Mouse (Mus musculus) intestine, postnatal 0 days (tissue): ENCODE measurements at regions not wholly inside any gene's neighbourhood (a gene's known extent, or its start where the extent isn't known, plus 50 kb on each side); places are given as distances from the start of the nearest gene placed in this dataset.
A peak's percentile ranks its signal among the peaks of the same experiment; 100 is the strongest.

Experiments used
- ATAC-seq: fragments of 200-750 bp; cut with Nextera tagmentation; 2 replicates; pipeline ENCODE4 v1.8.0; 2017; ENCODE audit warnings: mild to moderate bottlenecking, moderate TSS enrichment, moderate library complexity
- H3K27ac ChIP-seq: fragments of 300-500 bp; sonication (generic); 2 replicates; pipeline ENCODE4 v1.5.1; 2014; ENCODE audit warnings: mild to moderate bottlenecking, low read depth, low read length, moderate library complexity
- H3K27me3 ChIP-seq: fragments of 300-500 bp; sonication (generic); replicated peaks from 2 replicates; pipeline ENCODE4 v1.6.1; 2014; ENCODE audit warnings: low read length, mixed read lengths; ENCODE audit not compliant: control insufficient read depth, insufficient read depth
- H3K36me3 ChIP-seq: fragments of 300-500 bp; sonication (generic); 2 replicates; pipeline ENCODE4 v1.6.1; 2014; ENCODE audit warnings: mild to moderate bottlenecking, moderate library complexity; ENCODE audit not compliant: control insufficient read depth, insufficient read depth
- H3K4me1 ChIP-seq: fragments of 300-500 bp; sonication (generic); replicated peaks from 2 replicates; pipeline ENCODE4 v1.6.1; 2014; ENCODE audit warnings: antibody characterized with exemption, low read length, mixed read lengths; ENCODE audit not compliant: control insufficient read depth, insufficient read depth
- H3K4me2 ChIP-seq: fragments of 300-500 bp; sonication (generic); replicated peaks from 2 replicates; pipeline ENCODE4 v1.6.1; 2014; ENCODE audit warnings: low read depth, mild to moderate bottlenecking, moderate library complexity
- H3K4me3 ChIP-seq: fragments of 300-500 bp; sonication (generic); 2 replicates; pipeline ENCODE4 v1.5.1; 2014; ENCODE audit warnings: low read depth, low read length
- H3K9ac ChIP-seq: fragments of 300-500 bp; sonication (generic); 2 replicates; pipeline ENCODE4 v1.6.1; 2014; ENCODE audit warnings: mild to moderate bottlenecking, low read depth, low read length
- H3K9me3 ChIP-seq: fragments of 300-500 bp; sonication (generic); 2 replicates; pipeline ENCODE4 v1.6.1; 2016; ENCODE audit warnings: mixed run types; ENCODE audit not compliant: control insufficient read depth
- CTCF ChIP-seq: sonication (generic); IDR thresholded peaks from 2 replicates; pipeline ENCODE4 v1.5.1; 2016; ENCODE audit warnings: low read depth, mild to moderate bottlenecking, control low read depth, antibody characterized with exemption, moderate library complexity
- WGBS: fragments of 180-500 bp; shearing (Covaris S2); extraction: QIAGEN DNeasy Blood & Tissue Kit; methylation state at CpG from one replicate; pipeline ENCODE4 v1.1.7; 2014; 5-methylcytosine and 5-hydroxymethylcytosine counted together

- no peak for TF ChIP-seq CTCF
- ATAC-seq = no peak
- Histone ChIP-seq H3K27ac (no peak overlapping the region), H3K36me3 (no peaks in the 10 kb centered on the region), H3K4me3 (no peak overlapping the region), H3K4me2 (no peak overlapping the region), H3K9ac (no peak overlapping the region), H3K9me3 (no peaks in the 10 kb centered on the region), H3K4me1 (no peaks in the 10 kb centered on the region), H3K27me3 (no peaks in the 10 kb centered on the region)
- WGBS = 84% methylated on average over 3 of the region's 3 CpGs
Observed at GRCm38 (mm10) chr13:70168906-70169305, 366.7 kb downstream of the Med10 start.

- Histone ChIP-seq H3K4me3 (no peak overlapping the region), H3K9ac (no peak overlapping the region), H3K36me3 (no peaks in the 10 kb centered on the region), H3K27me3 (no peaks in the 10 kb centered on the region), H3K27ac (no peak overlapping the region), H3K4me1 (no peaks in the 10 kb centered on the region), H3K9me3 (no peaks in the 10 kb centered on the region), H3K4me2 (no peak overlapping the region)
- no peak for TF ChIP-seq CTCF
- WGBS = 89% methylated on average over 2 of the region's 2 CpGs
- ATAC-seq = no peak
Observed at GRCm38 (mm10) chr13:70177066-70177465, 374.9 kb downstream of the Med10 start.

- no peak overlapping the region for H3K9ac ChIP-seq
- H3K4me1 ChIP-seq = no peaks in the 10 kb centered on the region
- no peak for TF ChIP-seq CTCF
- 30% methylated on average over 8 of the region's 8 CpGs for WGBS
- H3K36me3 ChIP-seq = no peaks in the 10 kb centered on the region
- no peaks in the 10 kb centered on the region for H3K27me3 ChIP-seq
- no peak overlapping the region for H3K4me3 ChIP-seq
- ATAC-seq = no peak
- no peak overlapping the region for H3K27ac ChIP-seq
- no peak overlapping the region for H3K4me2 ChIP-seq
- H3K9me3 ChIP-seq = no peaks in the 10 kb centered on the region
Observed at GRCm38 (mm10) chr13:70178073-70178491, 375.9 kb downstream of the Med10 start.

GRCm38 (mm10) chr13:70190978-70191377 is 388.8 kb downstream of the Med10 start:
- Histone ChIP-seq H3K4me1 (no peaks in the 10 kb centered on the region), H3K27me3 (no peaks in the 10 kb centered on the region), H3K9me3 (no peaks in the 10 kb centered on the region), H3K36me3 (no peaks in the 10 kb centered on the region), H3K4me3 (no peak overlapping the region), H3K27ac (no peak overlapping the region), H3K9ac (no peak overlapping the region), H3K4me2 (no peak overlapping the region)
- 83% methylated on average over 4 of the region's 4 CpGs for WGBS
- no peak for TF ChIP-seq CTCF
- no peak for ATAC-seq

- H3K36me3 ChIP-seq = no peaks in the 10 kb centered on the region
- H3K9ac ChIP-seq = no peak overlapping the region
- WGBS = 81% methylated on average over 13 of the region's 13 CpGs
- H3K27me3 ChIP-seq = no peaks in the 10 kb centered on the region
- peak; percentile 20; the same call in 1 of the 2 replicates for TF ChIP-seq CTCF
- H3K27ac ChIP-seq = no peak overlapping the region
- H3K4me2 ChIP-seq = no peak overlapping the region
- no peaks in the 10 kb centered on the region for H3K4me1 ChIP-seq
- ATAC-seq = no peak
- no peaks in the 10 kb centered on the region for H3K9me3 ChIP-seq
- no peak overlapping the region for H3K4me3 ChIP-seq
Observed at GRCm38 (mm10) chr13:70192101-70193025, 390.2 kb downstream of the Med10 start.

- Histone ChIP-seq H3K4me3 (no peak overlapping the region), H3K4me2 (no peak overlapping the region), H3K27me3 (no peaks in the 10 kb centered on the region), H3K4me1 (no peaks in the 10 kb centered on the region), H3K9ac (no peak overlapping the region), H3K9me3 (no peaks in the 10 kb centered on the region), H3K36me3 (no peaks in the 10 kb centered on the region), H3K27ac (no peak overlapping the region)
- 80% methylated on average over 9 of the region's 9 CpGs for WGBS
- TF ChIP-seq CTCF = no peak
- ATAC-seq = no peak
Observed at GRCm38 (mm10) chr13:70193270-70193669, 391.1 kb downstream of the Med10 start.
